Mouse (Mus musculus) gastrocnemius, postnatal 36 days (tissue): ENCODE measurements around the gene Pof1b. TPM values are rescaled to one million over a fixed set of nuclear protein-coding genes. Genes with fewer than 3 reads are reported as not detected.

Experiments used
- DNase-seq, 2 experiments: peaks; one replicate each; pipeline ENCODE4 v3.0.0; 2022
- intact Hi-C: fragments of 180-260 bp; cut with DNase I; formaldehyde crosslinking; loops from one replicate; pipeline ENCODE4 v1.15.1; 2025
- long read RNA-seq, 2 experiments: library from polyadenylated mRNA; stranded (forward); transcript quantifications; one replicate each; pipeline ENCODE4 v2.0.0; 2021
- total RNA-seq, 2 experiments: library from RNA; stranded (reverse); gene quantifications; 2 replicates each; pipeline ENCODE4 v1.2.3; 2021

Gene Pof1b
- not detected for total RNA-seq
- long read RNA-seq, experiment 1 = 0 reads
- long read RNA-seq, experiment 2 = 0 reads

GRCm38 (mm10) chrX:112698508-112698907 is at the start of gene Pof1b:
TSS of gene Pof1b (minus strand) at chrX:112698651.
- no peak for DNase-seq
- intact Hi-C loops = no loop called here

- DNase-seq = no peak
- intact Hi-C loops = no loop called here
These were observed 18.1 kb upstream of the Pof1b start for GRCm38 (mm10) chrX:112716587-112716986.

GRCm38 (mm10) chrX:112694392-112694791 is 4.1 kb downstream of the Pof1b start:
- no peak for DNase-seq
- intact Hi-C loops = no loop called here

GRCm38 (mm10) chrX:112680605-112681004 is 17.8 kb downstream of the Pof1b start:
- intact Hi-C loops = no loop called here

GRCm38 (mm10) chrX:112675525-112675924 is 22.9 kb downstream of the Pof1b start:
- no peak for DNase-seq
- intact Hi-C loops = no loop called here

More at GRCm38 (mm10) chrX:112680605-112681004, 17.8 kb downstream of the Pof1b start:
- no peak for DNase-seq

GRCm38 (mm10) chrX:112601306-112602120 is 96.9 kb downstream of the Pof1b start:
- no peak for DNase-seq
- intact Hi-C loops = no loop called here

GRCm38 (mm10) chrX:112600511-112601305 is 97.7 kb downstream of the Pof1b start, which contains the start of gene Zfp711:
TSS of gene Zfp711 (plus strand) at chrX:112600526.
- no peak for DNase-seq
- intact Hi-C loops = no loop called here

Other genes starting within 250 kb of the Pof1b start
- not detected for gene 2010106E10Rik, start 203.4 kb downstream of the Pof1b start, total RNA-seq
- gene Zfp711, start 98.1 kb downstream of the Pof1b start, total RNA-seq = under 1 TPM; 0.10 to 0.15 TPM